Mouse (Mus musculus) olfactory bulb, adult 2 months (tissue): ENCODE measurements around the gene Ak5.

Experiments
- CTCF ChIP-seq: fragments of 200-500 bp; IDR thresholded peaks from 2 replicates; pipeline ENCODE4 v1.5.1; 2012; ENCODE audit warnings: low read depth, mild to moderate bottlenecking, low read length, moderate library complexity; ENCODE audit not compliant: insufficient read depth
- POLR2A ChIP-seq: fragments of 200-500 bp; IDR thresholded peaks from 2 replicates; pipeline ENCODE4 v1.6.1; 2012; ENCODE audit warnings: mild to moderate bottlenecking, low read depth, low read length, moderate library complexity; ENCODE audit not compliant: insufficient read depth

- no peak for TF ChIP-seq POLR2A
- no peak for TF ChIP-seq CTCF
Observed at GRCm38 (mm10) chr3:152465338-152465737, 202.8 kb downstream of the Ak5 start.
